Mouse (Mus musculus) layer of hippocampus, postnatal 10 days (tissue): ENCODE results near the gene Ccdc120. TPM values are rescaled to one million over a fixed set of nuclear protein-coding genes. Genes with fewer than 3 reads are reported as not detected.
"Not testable (repeated sequence)": the region's sequence is repeated elsewhere in the genome, so short reads cannot be mapped to it uniquely, and the experiment has no call there.

ENCODE experiments used
- DNase-seq, 2 experiments: peaks; one replicate each; pipeline ENCODE4 v3.0.0; 2021; ENCODE audit warnings: low spot score in 2 of 2
- total RNA-seq, 2 experiments: library from RNA; stranded (reverse); gene quantifications; 2 replicates each; pipeline ENCODE4 v1.2.3; 2021

Gene Ccdc120
- total RNA-seq, 2 experiments from 2014 or later, result 23.0 to 24.5 TPM

DNA sequence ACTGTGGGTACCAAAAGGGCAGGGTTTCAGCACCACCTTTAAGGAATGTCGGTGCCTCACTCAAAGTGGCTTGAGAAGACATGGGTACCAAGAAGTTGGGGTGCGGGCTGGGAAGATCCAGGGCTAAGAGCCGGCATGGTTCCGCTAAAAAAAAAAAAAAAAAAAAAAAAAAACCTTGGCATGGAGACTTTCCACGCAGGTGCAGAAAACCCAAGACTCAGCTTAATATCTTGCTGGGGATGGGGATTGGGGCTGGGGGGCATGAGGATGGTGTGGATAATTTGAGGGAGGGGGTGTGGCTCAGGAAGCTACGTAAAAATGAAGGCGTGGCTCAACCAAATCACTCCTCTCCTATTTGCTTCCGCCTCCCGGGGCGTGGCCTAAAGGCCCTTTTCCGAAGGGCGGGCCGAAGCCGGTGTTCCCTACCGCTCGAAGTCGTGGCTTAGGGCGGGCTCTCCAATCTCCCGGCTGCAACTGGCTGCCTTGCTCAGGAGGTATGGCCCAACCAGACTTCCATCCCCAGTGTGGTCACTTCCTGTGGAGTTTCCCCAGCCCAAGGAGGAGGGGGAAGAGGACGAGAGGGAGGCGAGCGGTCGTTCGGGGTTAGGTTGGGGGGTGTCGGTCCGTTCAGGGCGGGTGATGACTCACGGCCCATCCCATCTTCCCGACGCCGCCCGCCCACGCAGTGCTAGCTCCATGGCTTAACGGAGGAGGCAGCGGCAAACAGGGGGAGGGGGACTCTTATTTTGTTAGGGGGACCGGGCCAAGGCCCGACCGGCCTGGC lies 11.6 kb upstream of the Ccdc120 start, which contains the start of gene Tfe3:
Tfe3 (plus strand) TSS at position 424 of the 784 bp plus-strand sequence.
- DNase-seq, result peak; percentile 80 to 84

DNA sequence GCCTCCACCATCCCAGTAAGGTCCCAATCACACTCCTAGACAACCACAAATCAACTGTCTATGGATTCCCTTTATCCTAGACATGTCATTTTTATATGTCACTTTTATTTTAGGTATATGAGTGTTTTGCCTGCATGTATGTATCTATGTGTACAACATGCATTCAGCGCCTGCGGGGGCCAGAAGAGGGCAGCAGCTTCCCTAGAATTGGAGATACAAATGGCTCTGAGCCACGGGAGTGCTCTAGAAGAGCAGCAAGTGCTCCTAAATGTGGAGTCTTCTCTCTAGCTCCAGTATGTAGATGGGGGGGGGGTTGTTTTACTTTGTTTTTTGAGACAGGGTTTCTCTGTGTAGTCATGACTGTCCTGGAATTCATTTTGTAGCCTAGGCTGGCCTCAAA lies 2.9 kb upstream of the Ccdc120 start:
- not testable (repeated sequence) for DNase-seq

- DNase-seq, result no peak
These were observed 5.3 kb downstream of the Ccdc120 start for GRCm38 (mm10) chrX:7745429-7745828.

GRCm38 (mm10) chrX:7744940-7745339 lies 5.8 kb downstream of the Ccdc120 start:
- DNase-seq, result no peak

DNA sequence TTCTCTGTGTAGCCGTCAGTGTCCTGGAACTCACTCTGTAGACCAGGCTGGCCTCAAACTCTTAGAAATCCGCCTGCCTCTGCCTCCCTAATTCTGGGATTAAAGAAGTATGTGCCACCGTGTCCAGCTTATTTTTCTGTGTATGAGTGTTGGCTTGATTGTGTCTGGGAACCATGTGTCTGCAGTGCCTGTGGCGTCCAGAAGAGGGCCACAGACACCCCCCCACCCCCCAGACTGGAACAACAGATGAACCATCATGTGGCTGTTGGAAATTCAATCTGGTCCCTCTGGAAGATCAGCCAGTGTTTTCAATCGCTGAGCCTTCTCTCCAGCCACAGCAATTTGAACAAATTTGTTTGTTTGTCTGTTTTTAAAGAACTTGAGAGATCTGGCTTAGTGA lies 7.2 kb downstream of the Ccdc120 start:
- no peak for DNase-seq

GRCm38 (mm10) chrX:7741103-7741502 lies 9.6 kb downstream of the Ccdc120 start:
- no peak for DNase-seq

- DNase-seq, result no peak
These were observed 10.5 kb downstream of the Ccdc120 start for GRCm38 (mm10) chrX:7740082-7740819.

DNA sequence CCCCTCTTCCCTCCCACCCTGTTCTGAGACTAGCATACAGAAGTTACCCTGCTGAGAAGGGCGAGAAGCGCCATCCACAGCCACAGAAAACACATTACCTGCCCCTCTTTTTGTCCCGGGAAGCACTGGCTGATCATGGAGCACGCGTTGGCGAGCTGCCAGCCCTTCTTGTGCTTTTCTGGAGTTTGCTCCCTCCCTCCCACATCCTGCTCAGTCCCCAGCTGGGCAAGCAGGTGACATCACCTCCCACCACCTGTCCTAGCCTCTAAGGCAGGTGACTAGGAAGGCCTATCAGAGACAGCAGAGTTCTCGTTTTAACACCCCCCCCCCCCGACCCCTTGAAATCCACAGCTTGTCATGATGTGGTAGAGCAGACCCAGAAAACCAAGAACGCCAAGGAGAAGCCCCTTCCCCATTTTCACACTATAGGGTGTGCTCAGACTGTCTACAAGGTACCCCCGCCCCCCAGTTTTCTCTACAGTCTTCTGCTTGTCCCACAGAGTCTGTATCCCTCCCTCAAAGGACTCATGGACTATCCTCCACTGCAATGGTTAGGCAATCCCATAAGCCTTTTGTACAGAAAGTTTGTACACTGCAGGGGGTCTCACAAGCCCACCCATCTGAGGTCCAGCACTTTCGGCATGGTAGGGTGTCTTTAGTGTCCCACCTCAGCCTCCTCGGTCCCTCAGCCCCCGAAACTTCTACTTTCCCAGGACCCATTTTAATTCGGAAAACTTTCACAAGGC lies 11.2 kb downstream of the Ccdc120 start:
- DNase-seq, result no peak

GRCm38 (mm10) chrX:7733571-7734156 lies 17.0 kb downstream of the Ccdc120 start:
- peak; percentile 71 to 77 for DNase-seq

GRCm38 (mm10) chrX:7728922-7729265 lies 21.8 kb downstream of the Ccdc120 start:
- no peak for DNase-seq

DNA sequence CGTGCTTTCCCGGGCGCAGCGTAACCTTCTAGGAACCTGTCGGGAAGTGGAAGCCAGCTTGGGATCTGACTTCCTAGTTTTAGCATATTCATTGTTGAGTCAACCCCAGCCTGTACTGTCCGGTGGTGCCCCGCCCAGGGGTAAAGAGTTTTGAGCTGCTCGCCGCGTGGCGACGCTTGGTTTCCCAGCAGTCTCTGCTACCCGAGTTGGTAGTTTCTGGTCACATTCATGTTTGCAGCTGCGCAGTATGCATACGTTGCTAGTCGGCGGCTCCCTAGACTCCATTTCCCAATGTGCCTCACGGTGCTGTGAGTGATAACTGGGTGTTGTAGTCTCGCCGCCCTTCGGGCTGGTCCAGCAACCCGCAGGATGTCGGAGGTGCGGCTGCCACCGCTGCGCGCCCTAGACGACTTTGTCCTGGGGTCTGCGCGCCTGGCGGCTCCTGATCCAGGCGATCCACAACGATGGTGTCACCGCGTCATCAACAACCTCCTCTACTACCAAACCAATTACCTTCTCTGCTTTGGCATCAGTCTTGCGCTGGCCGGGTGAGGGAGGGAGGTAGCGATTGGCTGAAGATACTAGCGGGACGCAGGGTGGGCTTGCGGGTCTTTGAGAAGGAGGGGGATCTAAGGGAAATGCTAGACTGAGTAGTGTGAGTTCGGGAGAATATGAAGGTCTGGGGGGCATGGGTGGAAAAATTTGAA lies 22.3 kb downstream of the Ccdc120 start, which contains the start of gene Praf2:
Praf2 (plus strand) TSS at position 225 of the 707 bp plus-strand sequence.
- DNase-seq, result peak; percentile 68 to 77

DNA sequence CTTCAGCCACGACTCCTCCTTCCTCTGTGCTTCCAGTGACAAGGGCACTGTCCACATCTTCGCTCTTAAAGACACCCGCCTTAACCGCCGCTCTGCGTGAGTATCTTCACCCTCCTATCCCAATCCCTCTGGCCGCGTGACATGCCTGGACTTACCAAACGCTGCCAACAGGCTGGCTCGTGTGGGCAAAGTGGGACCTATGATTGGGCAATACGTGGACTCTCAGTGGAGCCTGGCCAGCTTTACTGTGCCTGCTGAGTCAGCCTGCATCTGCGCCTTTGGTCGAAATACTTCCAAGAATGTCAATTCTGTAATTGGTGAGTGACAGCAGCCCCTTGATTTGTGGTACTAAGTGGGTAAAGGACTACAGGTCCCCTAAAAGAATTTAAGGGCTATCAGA lies 23.5 kb downstream of the Ccdc120 start:
- no peak for DNase-seq

- no peak for DNase-seq
These were observed 24.9 kb downstream of the Ccdc120 start for GRCm38 (mm10) chrX:7725841-7726240.

DNA sequence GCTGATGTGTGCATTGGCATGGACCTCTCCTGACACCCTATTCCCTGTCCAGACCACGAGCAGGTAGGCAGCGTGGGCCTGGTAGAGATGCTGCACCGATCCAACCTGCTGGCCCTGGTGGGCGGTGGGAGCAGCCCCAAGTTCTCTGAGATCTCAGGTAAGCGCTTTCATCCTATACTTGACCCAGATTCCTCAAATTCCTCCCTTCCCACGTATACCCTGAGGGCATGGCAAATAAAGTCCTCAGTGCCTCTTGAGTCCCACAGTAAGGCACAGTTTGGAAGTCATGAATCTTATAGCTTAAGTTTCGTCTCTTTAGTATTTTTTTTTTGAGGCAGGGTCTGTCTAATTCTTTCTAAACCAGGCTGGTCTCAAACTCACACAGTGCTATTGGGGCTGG lies 26.6 kb downstream of the Ccdc120 start:
- DNase-seq, result no peak

- no peak for DNase-seq
These were observed 28.0 kb downstream of the Ccdc120 start for GRCm38 (mm10) chrX:7722691-7723090.

DNA sequence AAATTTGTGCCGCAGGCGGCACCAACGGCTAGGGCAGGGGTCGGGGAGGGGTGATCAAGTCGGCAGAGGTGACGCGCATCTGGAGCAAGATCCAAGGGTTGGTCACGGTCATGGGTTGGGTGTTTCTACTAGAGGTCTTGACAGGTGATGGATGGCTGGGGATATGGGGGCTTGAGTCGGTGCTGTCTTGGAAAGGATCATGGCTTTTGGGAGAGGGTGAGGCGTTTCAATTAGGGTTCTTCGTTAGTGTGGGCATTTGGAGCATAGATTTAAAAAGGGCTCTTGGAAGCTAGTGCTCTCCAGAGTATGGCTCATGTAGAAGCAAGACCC lies 28.5 kb downstream of the Ccdc120 start:
- DNase-seq, result no peak

DNA sequence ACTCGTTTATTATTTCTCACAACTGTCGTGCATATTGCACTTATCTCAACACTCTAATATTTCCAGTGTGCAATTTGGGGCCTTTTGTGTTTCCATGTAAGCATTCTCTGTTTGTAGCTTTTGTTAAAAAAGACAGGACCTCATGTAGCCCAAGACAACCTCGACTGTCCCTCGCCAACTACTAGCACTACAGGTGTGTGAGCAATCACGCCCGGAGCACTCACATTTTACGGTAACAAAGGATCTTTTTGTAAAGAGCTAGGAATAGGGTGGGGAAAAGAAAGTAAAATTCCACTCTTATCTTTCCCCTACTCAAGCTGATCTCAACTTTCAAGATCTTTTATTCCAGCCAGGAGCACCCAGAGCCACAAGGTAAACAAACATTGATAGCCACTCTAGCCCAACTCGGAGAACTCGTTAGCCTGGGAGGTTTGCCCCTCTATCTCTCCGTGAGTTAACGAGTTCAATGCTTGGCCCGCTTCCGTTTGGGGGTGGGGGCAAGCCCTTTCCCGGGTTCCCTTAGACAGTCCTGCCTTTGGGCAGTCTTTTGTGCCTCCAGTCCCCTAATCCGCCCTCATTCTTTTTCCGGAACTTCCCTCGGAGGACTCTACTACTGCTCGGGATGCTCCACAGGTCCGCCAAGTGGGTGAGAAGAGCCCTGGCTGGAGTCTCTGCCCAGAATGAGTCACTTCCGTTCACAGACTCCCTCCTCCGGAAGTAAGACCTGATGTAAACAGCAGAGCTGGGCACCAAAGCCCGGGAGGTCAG lies 29.0 kb downstream of the Ccdc120 start, which contains the start of gene Gm45208:
Gm45208 (plus strand) TSS at position 732 of the 768 bp plus-strand sequence.
- peak; percentile 56 to 58 for DNase-seq

DNA sequence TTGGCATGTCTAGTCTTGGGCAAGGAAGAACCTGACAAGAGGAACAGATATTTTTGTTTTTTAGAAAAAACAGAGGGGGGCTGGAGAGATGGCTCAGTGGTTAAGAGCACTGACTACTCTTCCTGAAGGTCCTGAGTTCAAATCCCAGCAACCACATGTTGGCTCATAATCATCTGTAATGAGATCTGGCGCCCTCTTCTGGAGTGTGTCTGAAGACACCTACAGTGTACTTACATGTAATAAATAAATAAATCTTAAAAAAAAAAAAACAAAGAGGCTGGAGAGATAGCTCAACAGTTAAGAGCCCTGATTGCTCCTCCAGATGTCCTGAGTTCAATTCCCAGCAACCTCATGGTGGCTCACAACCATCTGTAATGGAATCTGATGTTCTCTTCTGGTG lies 34.6 kb downstream of the Ccdc120 start:
- not testable (repeated sequence) for DNase-seq

DNA sequence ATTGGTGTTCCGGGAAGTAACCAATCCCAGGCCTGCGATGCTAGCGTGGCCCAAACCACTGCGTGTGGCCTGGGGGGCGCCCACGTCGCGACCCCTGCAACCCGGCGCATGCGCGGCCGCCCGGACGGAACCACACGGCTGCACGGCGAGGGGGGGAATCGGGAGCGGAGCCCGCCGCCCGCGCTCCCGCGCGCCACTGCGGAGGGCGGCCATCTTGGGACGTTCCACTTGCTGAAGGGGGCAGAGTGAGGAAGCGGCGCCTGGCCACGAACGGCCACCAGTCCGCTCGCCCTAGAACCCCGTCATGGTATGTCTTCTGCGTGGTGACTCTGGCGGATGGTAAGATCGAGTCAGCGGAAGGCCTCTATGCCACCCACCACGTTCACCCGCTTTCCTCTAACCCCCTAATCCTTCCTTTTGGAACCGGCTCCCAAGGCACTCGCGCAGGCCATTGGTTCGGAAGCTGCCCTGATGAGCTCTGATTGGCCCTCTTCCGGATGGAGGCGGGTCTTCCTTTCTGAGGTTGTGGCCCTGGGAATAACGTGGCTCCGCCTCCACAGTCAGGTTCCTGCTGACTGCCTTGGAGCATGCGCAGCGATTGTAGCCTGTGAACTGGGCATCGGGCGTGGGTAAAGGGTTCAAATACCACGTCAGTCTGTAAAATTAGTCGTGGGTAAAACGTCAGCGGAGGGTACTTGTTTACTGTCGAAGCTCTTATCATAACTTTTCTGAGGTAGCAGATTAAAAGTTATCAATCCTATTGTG lies 36.4 kb downstream of the Ccdc120 start, which contains the start of gene Wdr45:
Wdr45 (plus strand) TSS at position 199 of the 765 bp plus-strand sequence.
- peak; percentile 89 to 91 for DNase-seq
